Mouse (Mus musculus): Measurements from ENCODE around the gene E130114P18Rik.

E130114P18Rik gene

GRCm38 (mm10) chr4:97777706-97778176 is at the start of gene E130114P18Rik:
Gene E130114P18Rik, minus strand, starts transcription at chr4:97778078.
- DNase-seq (ENCODE audit: low read depth, low spot score), result peak; percentile 84

- no peak for DNase-seq (ENCODE audit: low read depth, low spot score)
These were observed 49.2 kb upstream of the E130114P18Rik start for GRCm38 (mm10) chr4:97827115-97827514.

- no peak for DNase-seq (ENCODE audit: low read depth, low spot score)
These were observed 48.0 kb upstream of the E130114P18Rik start for GRCm38 (mm10) chr4:97825841-97826240.

- no peak for DNase-seq (ENCODE audit: low read depth, low spot score)
These were observed 47.6 kb upstream of the E130114P18Rik start for GRCm38 (mm10) chr4:97825432-97825831.

- DNase-seq (ENCODE audit: low read depth, low spot score), result no peak
These were observed 46.6 kb upstream of the E130114P18Rik start for GRCm38 (mm10) chr4:97824451-97824850.

- no peak for DNase-seq (ENCODE audit: low read depth, low spot score)
These were observed 45.6 kb upstream of the E130114P18Rik start for GRCm38 (mm10) chr4:97823512-97823911.

GRCm38 (mm10) chr4:97821556-97822251 is 43.8 kb upstream of the E130114P18Rik start:
- no peak for DNase-seq (ENCODE audit: low read depth, low spot score)

DNA sequence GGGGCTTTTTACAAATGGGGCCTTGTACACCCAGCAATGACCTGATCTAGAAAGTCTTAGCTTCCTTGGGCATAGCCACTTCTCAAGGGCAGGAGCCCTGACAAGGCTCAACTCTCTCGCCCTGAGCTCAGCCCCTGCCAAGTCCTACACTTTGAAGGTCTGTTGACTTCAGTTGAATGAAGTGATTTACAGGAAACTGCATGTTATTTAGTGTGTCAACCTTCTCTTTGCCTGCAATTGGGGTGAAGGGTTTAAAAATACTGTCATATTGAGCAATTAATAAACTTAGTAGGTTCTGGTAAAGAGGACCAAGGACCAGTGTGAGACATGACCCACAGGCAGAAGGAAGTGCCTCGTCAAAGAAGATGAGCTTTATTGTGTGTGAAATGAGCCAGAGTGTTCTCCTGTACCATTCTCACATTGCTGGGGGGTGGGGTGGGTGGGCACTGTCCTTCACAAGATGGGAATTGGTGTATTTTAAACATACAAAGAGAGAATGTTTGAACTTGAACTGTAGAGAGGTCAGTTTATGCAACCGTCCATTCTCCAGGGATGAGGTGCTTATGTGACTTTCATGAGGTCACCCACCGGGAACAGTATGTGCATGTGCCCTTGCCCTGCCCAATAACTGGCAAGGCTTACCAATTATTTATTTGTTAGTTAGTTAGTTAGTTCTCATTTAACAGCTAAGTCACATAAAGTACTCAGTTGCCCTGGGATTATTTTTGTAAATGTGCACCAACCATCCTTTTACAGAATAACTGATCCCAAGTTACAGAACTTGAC is 42.8 kb upstream of the E130114P18Rik start:
- no peak for DNase-seq (ENCODE audit: low read depth, low spot score)

DNA sequence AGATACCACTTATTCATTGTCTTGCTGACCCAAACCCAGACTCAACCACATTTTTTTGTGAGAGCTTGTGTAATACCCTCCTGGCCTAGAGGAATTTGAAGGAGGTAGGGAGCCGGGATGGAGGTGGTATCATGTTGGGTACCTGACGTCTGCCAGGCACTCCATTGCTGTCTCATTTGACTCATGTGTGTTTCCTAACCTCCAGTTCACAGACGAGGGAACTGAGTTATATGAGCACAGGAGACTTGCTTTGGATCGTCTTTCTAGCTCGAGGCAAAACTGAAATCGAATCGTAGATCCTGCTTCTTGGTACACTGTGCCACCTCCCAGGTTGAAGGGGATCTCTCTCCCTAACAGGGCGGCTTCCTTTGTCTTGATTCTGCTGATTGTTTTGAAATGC is 41.2 kb upstream of the E130114P18Rik start:
- no peak for DNase-seq (ENCODE audit: low read depth, low spot score)

- no peak for DNase-seq (ENCODE audit: low read depth, low spot score)
These were observed 40.6 kb upstream of the E130114P18Rik start for GRCm38 (mm10) chr4:97818498-97818897.

GRCm38 (mm10) chr4:97817741-97818140 is 39.9 kb upstream of the E130114P18Rik start:
- no peak for DNase-seq (ENCODE audit: low read depth, low spot score)

GRCm38 (mm10) chr4:97816753-97817152 is 38.9 kb upstream of the E130114P18Rik start:
- no peak for DNase-seq (ENCODE audit: low read depth, low spot score)

- no peak for DNase-seq (ENCODE audit: low read depth, low spot score)
These were observed 38.1 kb upstream of the E130114P18Rik start for GRCm38 (mm10) chr4:97816001-97816400.

DNA sequence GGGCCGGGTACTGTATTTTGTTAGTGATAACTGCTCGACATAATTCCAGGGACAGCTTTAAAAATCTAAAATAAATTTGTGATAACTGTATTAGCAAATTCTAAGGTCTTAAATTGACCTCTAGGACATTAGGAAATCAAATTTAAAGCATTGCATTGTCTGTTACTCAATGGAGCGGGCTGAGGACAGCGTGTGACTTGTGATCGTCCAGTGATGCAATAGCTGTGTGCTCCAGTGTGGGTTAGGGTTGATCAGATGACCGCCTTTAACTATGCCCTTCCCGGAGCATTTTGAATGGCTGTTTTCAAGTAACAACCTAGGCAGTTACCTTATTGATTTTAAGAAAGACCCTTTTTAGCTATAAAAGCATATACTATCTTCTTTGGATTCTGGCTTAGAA is 36.6 kb upstream of the E130114P18Rik start:
- no peak for DNase-seq (ENCODE audit: low read depth, low spot score)

DNA sequence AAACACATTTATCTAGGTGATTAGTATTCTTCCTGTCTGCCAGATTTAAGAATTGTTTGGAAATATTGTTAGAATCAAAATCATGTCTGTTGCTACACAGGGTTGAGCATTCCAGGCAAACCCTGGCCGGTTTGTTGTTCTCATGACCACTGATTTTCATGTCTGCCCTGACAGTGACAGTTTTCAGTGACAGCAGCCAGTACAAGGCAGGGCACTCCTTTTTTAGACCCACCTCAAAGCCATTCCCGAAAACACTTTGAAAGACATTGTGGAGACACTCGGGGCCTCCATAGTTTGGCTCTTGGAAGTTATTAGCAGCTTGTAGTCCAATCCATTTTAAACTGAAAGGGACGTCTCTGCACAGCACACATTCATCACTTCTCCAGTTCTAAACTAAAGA is 36.1 kb upstream of the E130114P18Rik start:
- DNase-seq (ENCODE audit: low read depth, low spot score), result no peak

DNA sequence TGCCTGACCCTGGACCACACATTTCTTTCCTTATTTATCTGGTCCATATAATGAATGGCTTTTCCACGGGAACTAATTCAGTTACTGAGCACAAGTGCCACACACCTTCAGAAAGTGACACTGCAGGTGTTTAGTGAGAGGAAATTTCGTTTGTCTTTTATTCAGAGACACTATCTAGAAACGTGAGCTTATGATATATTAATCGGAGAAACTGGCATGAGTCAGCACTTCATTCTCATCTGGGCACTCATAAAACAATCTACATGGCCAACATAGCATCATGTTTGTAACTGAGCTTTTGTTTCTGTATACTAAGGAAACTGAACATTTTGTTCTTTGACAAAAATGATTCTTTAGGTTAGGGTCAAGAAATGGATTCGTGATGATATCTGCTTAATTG is 35.2 kb upstream of the E130114P18Rik start:
- DNase-seq (ENCODE audit: low read depth, low spot score), result no peak

DNA sequence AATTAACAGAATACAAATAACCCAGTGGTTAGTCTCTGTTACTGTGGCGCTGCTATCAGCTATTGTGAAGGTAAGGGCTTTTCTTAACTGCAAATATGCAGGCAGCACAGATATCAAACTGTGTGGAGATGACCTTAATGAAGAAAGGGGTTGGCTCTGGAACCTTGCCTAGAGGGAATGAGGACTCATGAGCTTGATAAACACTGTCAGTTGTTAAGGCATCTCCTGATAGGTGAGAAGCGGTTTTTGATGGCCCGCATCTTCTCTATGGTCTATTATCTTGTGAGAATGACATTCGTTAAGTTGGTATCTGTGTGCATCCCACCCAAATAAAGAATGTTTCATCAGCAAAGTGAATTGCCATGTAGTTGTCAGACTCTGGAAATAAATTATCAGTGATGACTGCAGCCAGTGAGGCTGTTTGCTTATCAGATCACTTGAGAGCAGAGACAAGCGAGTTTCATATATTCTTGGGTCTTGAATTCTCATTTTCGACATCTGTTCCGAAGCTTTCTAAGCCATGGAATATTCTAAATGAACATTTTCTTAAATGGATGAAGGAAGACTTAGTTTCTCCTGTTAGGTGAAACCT is 32.6 kb upstream of the E130114P18Rik start:
- no peak for DNase-seq (ENCODE audit: low read depth, low spot score)

- no peak for DNase-seq (ENCODE audit: low read depth, low spot score)
These were observed 31.9 kb upstream of the E130114P18Rik start for GRCm38 (mm10) chr4:97809582-97810295.

DNA sequence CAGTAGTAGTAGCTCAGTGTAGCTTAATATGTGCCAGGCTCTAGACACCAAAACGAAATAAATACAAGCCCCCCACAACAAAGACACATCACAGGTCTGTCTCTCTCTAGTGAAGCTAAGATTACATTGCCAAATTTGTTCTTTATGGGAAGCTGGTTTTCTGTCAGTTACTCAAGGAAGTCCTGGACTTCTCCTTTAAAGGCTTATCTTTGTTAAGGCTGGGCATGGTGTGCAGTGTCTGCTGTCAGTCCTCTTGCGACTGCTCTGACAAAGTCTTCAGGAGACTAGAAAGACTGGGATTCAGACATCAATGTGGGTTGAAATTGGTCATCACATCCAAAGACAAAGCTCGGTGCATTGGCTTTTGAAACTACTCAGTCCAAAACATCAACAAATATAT is 31.0 kb upstream of the E130114P18Rik start:
- no peak for DNase-seq (ENCODE audit: low read depth, low spot score)

DNA sequence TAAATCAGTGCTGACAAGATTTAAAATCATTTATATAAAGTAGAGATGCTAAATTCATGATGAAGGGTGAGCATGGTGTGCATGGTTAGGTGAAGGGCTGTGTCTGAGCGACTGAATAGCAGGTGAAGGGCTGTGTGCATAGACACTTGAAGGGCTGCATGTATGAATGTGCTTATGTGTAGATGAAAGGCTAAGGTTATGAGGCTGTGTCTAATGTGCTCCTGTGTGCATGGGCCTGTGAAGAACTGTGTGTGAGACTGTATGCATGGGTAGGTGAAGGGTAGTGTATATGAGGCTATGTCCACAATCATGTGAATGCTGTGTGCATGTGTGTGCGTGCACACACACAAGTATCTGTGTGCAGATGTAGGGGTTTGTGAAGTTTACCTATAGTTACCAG is 29.0 kb upstream of the E130114P18Rik start:
- DNase-seq (ENCODE audit: low read depth, low spot score), result no peak

GRCm38 (mm10) chr4:97805896-97806808 is 28.3 kb upstream of the E130114P18Rik start:
- DNase-seq (ENCODE audit: low read depth, low spot score), result peak; percentile 26
